Mouse (Mus musculus): ENCODE measurements around the gene Tgfb1. TPM values are rescaled to one million over a fixed set of nuclear protein-coding genes. Genes with fewer than 3 reads are reported as not detected.

Tgfb1 gene
- polyA plus RNA-seq, 1 experiment from 2014 or later: 6.1 TPM

DNA sequence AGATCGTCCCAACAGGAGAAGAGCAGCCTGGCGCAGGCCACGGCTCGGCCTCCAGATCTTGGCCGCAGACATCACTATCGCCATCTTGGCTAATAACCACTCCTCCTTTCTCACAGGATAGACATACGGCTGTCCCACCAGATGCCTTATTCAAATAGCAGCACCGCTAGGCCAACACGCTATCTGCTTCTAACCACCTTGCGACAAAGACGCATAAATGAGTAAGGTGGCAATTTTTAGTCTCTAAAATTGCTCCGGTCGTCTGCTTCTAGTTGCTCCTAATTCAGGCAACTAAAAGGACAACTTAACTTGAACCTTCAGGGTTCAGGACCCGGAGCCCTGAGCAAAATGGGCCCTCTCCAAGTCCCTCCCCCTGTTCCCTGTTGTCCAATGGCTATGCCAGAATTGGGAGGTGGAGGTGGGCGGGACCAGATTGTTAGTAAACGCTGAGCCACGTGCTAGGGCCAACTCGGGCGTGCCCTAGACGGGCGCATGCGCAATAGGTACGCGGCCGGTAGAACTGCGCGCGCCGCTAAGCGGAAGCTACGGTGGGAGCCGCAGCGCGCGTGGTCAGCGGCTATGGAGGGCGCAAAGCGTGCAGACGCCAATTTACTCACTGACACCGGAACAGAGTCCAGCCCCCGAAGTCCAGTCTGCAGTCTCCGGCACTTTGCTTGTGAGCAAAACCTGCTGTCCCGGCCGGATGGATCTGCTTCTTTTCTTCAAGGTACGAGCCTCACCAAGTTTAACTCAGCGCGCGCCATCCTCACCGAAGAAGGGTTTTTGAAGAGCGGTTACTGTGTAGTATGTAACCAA is 27.9 kb upstream of the Tgfb1 start, which contains the start of the genes Bckdha and Exosc5:
TSS of gene Bckdha (minus strand) at position 325 of the 816 bp plus-strand sequence.
TSS of gene Exosc5 (plus strand) at position 508 of the 816 bp plus-strand sequence.
- DNase-seq (peak; percentile 98), ATAC-seq (peak; percentile 89)
- Histone ChIP-seq H3K9me3 (ENCODE audit: low read length) (no peaks in the 10 kb centered on the region), H3K4me2 (ENCODE audit: low read depth, low read length) (peak within 1 kb of the TSS; percentile 96), H3K27ac (ENCODE audit: low read depth) (peak within 1 kb of the TSS; percentile 85), H3K36me3 (replicated peaks; ENCODE audit: insufficient read depth, low read length) (peaks cover 3% of the 10 kb centered on the region; the same call in 1 of the 2 replicates), H3K4me3 (ENCODE audit: low read depth, low read length) (peak within 1 kb of the TSS; percentile 79), H3K4me1 (ENCODE audit: insufficient read depth) (peaks cover 19% of the 10 kb centered on the region), H3K27me3 (ENCODE audit: insufficient read depth, low read length) (no peaks in the 10 kb centered on the region), H3K9ac (replicated peaks) (peak within 1 kb of the TSS; percentile 75)
- TF ChIP-seq EP300 (IDR thresholded peaks at IDR 0.05; ENCODE audit: low read depth) (peak; percentile 95), CTCF (IDR thresholded peaks at IDR 0.05; ENCODE audit: low read depth) (no peak)
- under 1% methylated on average over 50 of the region's 50 CpGs for WGBS (ENCODE audit: insufficient replicate concordance)

DNA sequence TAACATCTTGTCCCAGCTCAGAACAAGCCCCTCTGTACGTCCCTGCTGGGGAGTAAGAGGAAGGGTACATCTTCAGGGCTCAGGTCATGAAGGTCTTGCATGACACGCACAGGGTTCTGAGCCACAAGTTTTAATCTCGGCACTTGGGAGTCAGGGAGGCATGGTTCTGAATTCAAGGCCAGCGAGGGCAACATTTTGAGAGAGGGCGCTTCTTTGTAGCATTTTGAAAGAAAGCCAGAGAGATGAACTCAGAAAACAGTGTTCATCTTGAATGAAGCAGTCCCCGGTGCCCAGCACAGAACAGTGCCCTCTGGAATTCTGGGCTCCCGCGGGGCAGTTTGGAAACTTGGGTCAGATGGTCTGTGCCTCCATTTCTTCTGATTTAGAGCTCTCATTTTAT is 20.4 kb upstream of the Tgfb1 start:
- Histone ChIP-seq H3K36me3 (replicated peaks; ENCODE audit: insufficient read depth, low read length) (peaks cover 40% of the 10 kb centered on the region), H3K4me2 (ENCODE audit: low read depth, low read length) (no peak overlapping the region), H3K9me3 (ENCODE audit: low read length) (no peaks in the 10 kb centered on the region)

DNA sequence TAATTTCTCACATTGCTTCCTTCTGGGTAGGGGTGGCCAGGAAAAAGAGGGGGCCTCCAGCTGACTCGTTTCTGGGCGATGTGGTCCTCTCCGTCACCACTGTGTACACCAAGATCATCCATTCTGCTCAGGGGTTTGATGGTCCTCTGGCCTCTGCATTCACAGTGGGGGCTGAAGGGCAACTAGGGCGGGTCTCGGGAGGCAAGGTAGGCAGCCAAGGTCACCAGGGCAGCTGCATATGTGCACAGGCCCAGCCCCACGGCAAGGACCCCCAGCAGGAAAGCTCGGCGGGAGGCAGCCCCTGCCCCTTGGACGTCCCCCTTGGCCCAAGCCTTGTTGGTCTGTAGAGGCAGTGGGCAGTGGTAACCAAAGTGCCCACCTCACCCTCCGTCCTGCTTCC is 17.6 kb upstream of the Tgfb1 start:
- Histone ChIP-seq H3K36me3 (replicated peaks; ENCODE audit: insufficient read depth, low read length) (peaks cover 35% of the 10 kb centered on the region), H3K4me1 (ENCODE audit: insufficient read depth) (no peaks in the 10 kb centered on the region), H3K27ac (ENCODE audit: low read depth) (no peak overlapping the region), H3K4me2 (ENCODE audit: low read depth, low read length) (no peak overlapping the region), H3K27me3 (ENCODE audit: insufficient read depth, low read length) (no peaks in the 10 kb centered on the region; the same call in 1 of the 2 replicates), H3K9ac (replicated peaks) (no peak overlapping the region), H3K9me3 (ENCODE audit: low read length) (no peaks in the 10 kb centered on the region), H3K4me3 (ENCODE audit: low read depth, low read length) (no peak overlapping the region)
- 81% methylated on average over 10 of the region's 10 CpGs for WGBS (ENCODE audit: insufficient replicate concordance)
- no peak for DNase-seq
- TF ChIP-seq EP300 (IDR thresholded peaks at IDR 0.05; ENCODE audit: low read depth): no peak
- TF ChIP-seq CTCF (IDR thresholded peaks at IDR 0.05; ENCODE audit: low read depth): no peak
- ATAC-seq: no peak

More for the DNA sequence above, 20.4 kb upstream of the Tgfb1 start:
- Histone ChIP-seq H3K27me3 (ENCODE audit: insufficient read depth, low read length) (no peaks in the 10 kb centered on the region), H3K4me1 (ENCODE audit: insufficient read depth) (no peaks in the 10 kb centered on the region), H3K27ac (ENCODE audit: low read depth) (no peak overlapping the region), H3K4me3 (ENCODE audit: low read depth, low read length) (no peak overlapping the region), H3K9ac (replicated peaks) (no peak overlapping the region)
- ATAC-seq (no peak), DNase-seq (no peak)
- 87% methylated on average over 8 of the region's 8 CpGs for WGBS (ENCODE audit: insufficient replicate concordance)
- TF ChIP-seq CTCF (IDR thresholded peaks at IDR 0.05; ENCODE audit: low read depth): no peak
- no peak for TF ChIP-seq EP300 (IDR thresholded peaks at IDR 0.05; ENCODE audit: low read depth)

DNA sequence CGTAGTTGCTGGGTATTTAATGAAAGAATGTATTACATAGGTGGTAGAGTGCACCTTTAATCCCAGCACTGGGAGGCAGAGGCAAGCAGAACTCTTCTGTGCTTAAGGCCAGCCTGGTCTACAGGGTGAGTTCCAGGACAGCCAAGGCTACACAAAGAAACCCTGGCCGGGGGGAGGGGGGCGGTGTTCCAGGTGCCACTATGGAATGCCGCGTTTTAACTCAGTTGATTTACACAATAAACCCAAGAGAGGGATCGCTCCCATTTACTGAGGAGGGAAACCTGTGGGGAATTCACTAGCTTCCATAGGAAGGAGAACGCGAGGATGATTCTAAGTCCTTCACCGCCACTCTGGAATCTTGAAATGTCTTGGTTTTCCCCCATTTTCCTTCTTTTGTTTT is 17.2 kb upstream of the Tgfb1 start:
- no peak overlapping the region for H3K9ac ChIP-seq (replicated peaks)
- H3K9me3 ChIP-seq (ENCODE audit: low read length): no peaks in the 10 kb centered on the region
- H3K4me2 ChIP-seq (ENCODE audit: low read depth, low read length): no peak overlapping the region
- H3K27me3 ChIP-seq (ENCODE audit: insufficient read depth, low read length): no peaks in the 10 kb centered on the region; the same call in 1 of the 2 replicates
- peaks cover 1% of the 10 kb centered on the region; the same call in 1 of the 2 replicates for H3K4me1 ChIP-seq (ENCODE audit: insufficient read depth)
- ATAC-seq (no peak), DNase-seq (no peak)
- H3K36me3 ChIP-seq (replicated peaks; ENCODE audit: insufficient read depth, low read length): peaks cover 31% of the 10 kb centered on the region
- TF ChIP-seq EP300 (IDR thresholded peaks at IDR 0.05; ENCODE audit: low read depth) (no peak), CTCF (IDR thresholded peaks at IDR 0.05; ENCODE audit: low read depth) (no peak)
- H3K4me3 ChIP-seq (ENCODE audit: low read depth, low read length): no peak overlapping the region
- WGBS (ENCODE audit: insufficient replicate concordance): 82% methylated on average over 9 of the region's 9 CpGs
- no peak overlapping the region for H3K27ac ChIP-seq (ENCODE audit: low read depth)

- H3K4me1 ChIP-seq (ENCODE audit: insufficient read depth): peaks cover 6% of the 10 kb centered on the region; the same call in 1 of the 2 replicates
- no peak for DNase-seq
- H3K9me3 ChIP-seq (ENCODE audit: low read length): no peaks in the 10 kb centered on the region
- peaks cover 27% of the 10 kb centered on the region for H3K36me3 ChIP-seq (replicated peaks; ENCODE audit: insufficient read depth, low read length)
- WGBS (ENCODE audit: insufficient replicate concordance): 81% methylated on average over 4 of the region's 4 CpGs
- no peak for ATAC-seq
- H3K4me2 ChIP-seq (ENCODE audit: low read depth, low read length): no peak overlapping the region
- no peak overlapping the region for H3K4me3 ChIP-seq (ENCODE audit: low read depth, low read length)
- peaks cover 3% of the 10 kb centered on the region; the same call in 1 of the 2 replicates for H3K27me3 ChIP-seq (ENCODE audit: insufficient read depth, low read length)
- H3K9ac ChIP-seq (replicated peaks): no peak overlapping the region
- no peak overlapping the region for H3K27ac ChIP-seq (ENCODE audit: low read depth)
- no peak for TF ChIP-seq CTCF (IDR thresholded peaks at IDR 0.05; ENCODE audit: low read depth)
- no peak for TF ChIP-seq EP300 (IDR thresholded peaks at IDR 0.05; ENCODE audit: low read depth)
Measured at GRCm38 (mm10) chr7:25670096-25670495, 16.7 kb upstream of the Tgfb1 start.

DNA sequence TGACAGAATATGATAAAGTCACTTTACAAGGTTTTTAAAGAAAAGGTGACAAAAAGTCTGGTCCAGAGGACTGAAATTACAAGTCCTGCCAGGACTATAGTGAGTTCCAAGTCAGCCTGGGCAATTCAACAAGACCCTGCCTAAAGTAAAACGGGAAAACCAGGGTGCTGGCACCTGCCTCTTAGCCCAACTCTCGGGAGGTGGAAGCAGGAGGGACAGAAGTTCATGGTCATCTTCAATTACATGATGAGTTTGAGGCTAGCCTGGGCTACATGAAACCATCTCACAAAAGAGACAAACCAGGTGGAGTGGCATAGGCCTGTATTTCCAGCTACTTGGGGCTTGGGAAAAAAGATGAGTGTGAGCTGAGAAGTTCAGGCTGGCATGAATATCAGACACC is 15.1 kb upstream of the Tgfb1 start:
- no peak for TF ChIP-seq EP300 (IDR thresholded peaks at IDR 0.05; ENCODE audit: low read depth)
- TF ChIP-seq CTCF (IDR thresholded peaks at IDR 0.05; ENCODE audit: low read depth): no peak
- WGBS (ENCODE audit: insufficient replicate concordance): 74% methylated on average over 2 of the region's 2 CpGs
- Histone ChIP-seq H3K36me3 (replicated peaks; ENCODE audit: insufficient read depth, low read length) (peaks cover 16% of the 10 kb centered on the region), H3K4me1 (ENCODE audit: insufficient read depth) (peaks cover 7% of the 10 kb centered on the region; the same call in 1 of the 2 replicates), H3K9me3 (ENCODE audit: low read length) (no peaks in the 10 kb centered on the region), H3K27ac (ENCODE audit: low read depth) (no peak overlapping the region), H3K4me2 (ENCODE audit: low read depth, low read length) (no peak overlapping the region), H3K27me3 (ENCODE audit: insufficient read depth, low read length) (peaks cover 9% of the 10 kb centered on the region), H3K4me3 (ENCODE audit: low read depth, low read length) (no peak overlapping the region), H3K9ac (replicated peaks) (no peak overlapping the region)
- DNase-seq (no peak), ATAC-seq (no peak)
